Mouse (Mus musculus): ENCODE measurements at regions not wholly inside any gene's neighbourhood (a gene's known extent, or its start where the extent isn't known, plus 50 kb on each side); places are given as distances from the start of the nearest gene placed in this dataset.

GRCm38 (mm10) chr5:74813396-74813795 is 110.7 kb upstream of the Lnx1 start:
- WGBS = 34% methylated on average over 3 of the region's 3 CpGs
- H3K9me3 ChIP-seq (ENCODE audit: low read depth, low read length) = no peaks in the 10 kb centered on the region

GRCm38 (mm10) chr5:74811046-74811445 is 108.3 kb upstream of the Lnx1 start:
- no peaks in the 10 kb centered on the region for H3K36me3 ChIP-seq (ENCODE audit: insufficient read depth)
- no peaks in the 10 kb centered on the region for H3K27me3 ChIP-seq (ENCODE audit: insufficient read depth, low read length)
- DNase-seq = no peak
- ATAC-seq (ENCODE audit: insufficient read depth) = no peak
- H3K9ac ChIP-seq = no peak overlapping the region
- no peak for TF ChIP-seq CTCF (IDR thresholded peaks at IDR 0.05; ENCODE audit: low read depth)
- H3K27ac ChIP-seq (ENCODE audit: low read depth) = no peak overlapping the region
- H3K4me3 ChIP-seq (ENCODE audit: low read depth, low read length) = no peak overlapping the region
- no peaks in the 10 kb centered on the region for H3K4me1 ChIP-seq (ENCODE audit: insufficient read depth)
- no peak overlapping the region for H3K4me2 ChIP-seq
- 65% methylated on average over 7 of the region's 7 CpGs for WGBS
- H3K9me3 ChIP-seq (ENCODE audit: low read depth, low read length) = no peaks in the 10 kb centered on the region

More at GRCm38 (mm10) chr5:74813396-74813795, 110.7 kb upstream of the Lnx1 start:
- H3K27me3 ChIP-seq (ENCODE audit: insufficient read depth, low read length) = no peaks in the 10 kb centered on the region
- H3K4me3 ChIP-seq (ENCODE audit: low read depth, low read length) = no peak overlapping the region
- no peak overlapping the region for H3K27ac ChIP-seq (ENCODE audit: low read depth)
- H3K36me3 ChIP-seq (ENCODE audit: insufficient read depth) = no peaks in the 10 kb centered on the region
- DNase-seq (no peak), ATAC-seq (ENCODE audit: insufficient read depth) (no peak)
- TF ChIP-seq CTCF (IDR thresholded peaks at IDR 0.05; ENCODE audit: low read depth) = no peak
- no peak overlapping the region for H3K9ac ChIP-seq
- no peak overlapping the region for H3K4me2 ChIP-seq
- peaks cover 4% of the 10 kb centered on the region; the same call in 1 of the 2 replicates for H3K4me1 ChIP-seq (ENCODE audit: insufficient read depth)

GRCm38 (mm10) chr5:74807581-74808221 is 105.0 kb upstream of the Lnx1 start:
- Histone ChIP-seq H3K9me3 (ENCODE audit: low read depth, low read length) (no peaks in the 10 kb centered on the region), H3K4me2 (no peak overlapping the region), H3K27ac (ENCODE audit: low read depth) (no peak overlapping the region), H3K27me3 (ENCODE audit: insufficient read depth, low read length) (no peaks in the 10 kb centered on the region), H3K9ac (no peak overlapping the region), H3K4me3 (ENCODE audit: low read depth, low read length) (no peak overlapping the region), H3K4me1 (ENCODE audit: insufficient read depth) (no peaks in the 10 kb centered on the region), H3K36me3 (ENCODE audit: insufficient read depth) (no peaks in the 10 kb centered on the region)
- no peak for ATAC-seq (ENCODE audit: insufficient read depth)
- 53% methylated on average over 5 of the region's 5 CpGs for WGBS
- TF ChIP-seq CTCF (IDR thresholded peaks at IDR 0.05; ENCODE audit: low read depth) = no peak
- DNase-seq = no peak

- H3K4me1 ChIP-seq (ENCODE audit: insufficient read depth) = no peaks in the 10 kb centered on the region
- DNase-seq (no peak), ATAC-seq (ENCODE audit: insufficient read depth) (no peak)
- H3K9ac ChIP-seq = no peak overlapping the region
- peaks cover 4% of the 10 kb centered on the region; the same call in 1 of the 2 replicates for H3K27me3 ChIP-seq (ENCODE audit: insufficient read depth, low read length)
- H3K9me3 ChIP-seq (ENCODE audit: low read depth, low read length) = no peaks in the 10 kb centered on the region
- H3K27ac ChIP-seq (ENCODE audit: low read depth) = no peak overlapping the region
- no peak for TF ChIP-seq CTCF (IDR thresholded peaks at IDR 0.05; ENCODE audit: low read depth)
- WGBS = 60% methylated on average over 10 of the region's 10 CpGs
- no peaks in the 10 kb centered on the region for H3K36me3 ChIP-seq (ENCODE audit: insufficient read depth)
- no peak overlapping the region for H3K4me2 ChIP-seq
- no peak overlapping the region for H3K4me3 ChIP-seq (ENCODE audit: low read depth, low read length)
Observed at GRCm38 (mm10) chr5:74801946-74802345, 99.2 kb upstream of the Lnx1 start.

GRCm38 (mm10) chr5:74800351-74800750 is 97.6 kb upstream of the Lnx1 start:
- H3K27me3 ChIP-seq (ENCODE audit: insufficient read depth, low read length) = peaks cover 4% of the 10 kb centered on the region; the same call in 1 of the 2 replicates
- no peaks in the 10 kb centered on the region for H3K36me3 ChIP-seq (ENCODE audit: insufficient read depth)
- no peaks in the 10 kb centered on the region for H3K4me1 ChIP-seq (ENCODE audit: insufficient read depth)
- no peak overlapping the region for H3K27ac ChIP-seq (ENCODE audit: low read depth)
- DNase-seq (no peak), ATAC-seq (ENCODE audit: insufficient read depth) (no peak)
- WGBS = 71% methylated on average over 9 of the region's 9 CpGs
- TF ChIP-seq CTCF (IDR thresholded peaks at IDR 0.05; ENCODE audit: low read depth) = no peak
- no peak overlapping the region for H3K9ac ChIP-seq
- no peak overlapping the region for H3K4me2 ChIP-seq
- H3K9me3 ChIP-seq (ENCODE audit: low read depth, low read length) = no peaks in the 10 kb centered on the region
- H3K4me3 ChIP-seq (ENCODE audit: low read depth, low read length) = no peak overlapping the region

- peak; percentile 89 for DNase-seq
- H3K27ac ChIP-seq (ENCODE audit: low read depth) = no peak overlapping the region
- peak; percentile 81 for TF ChIP-seq CTCF (IDR thresholded peaks at IDR 0.05; ENCODE audit: low read depth)
- H3K27me3 ChIP-seq (ENCODE audit: insufficient read depth, low read length) = peaks cover 4% of the 10 kb centered on the region; the same call in 1 of the 2 replicates
- no peak overlapping the region for H3K4me3 ChIP-seq (ENCODE audit: low read depth, low read length)
- H3K4me2 ChIP-seq = no peak overlapping the region
- H3K9me3 ChIP-seq (ENCODE audit: low read depth, low read length) = no peaks in the 10 kb centered on the region
- H3K4me1 ChIP-seq (ENCODE audit: insufficient read depth) = peaks cover 10% of the 10 kb centered on the region
- ATAC-seq (ENCODE audit: insufficient read depth) = no peak
- H3K36me3 ChIP-seq (ENCODE audit: insufficient read depth) = no peaks in the 10 kb centered on the region
- 41% methylated on average over 8 of the region's 8 CpGs for WGBS
- no peak overlapping the region for H3K9ac ChIP-seq
Observed at GRCm38 (mm10) chr5:74796421-74797067, 93.8 kb upstream of the Lnx1 start.

- no peaks in the 10 kb centered on the region for H3K36me3 ChIP-seq (ENCODE audit: insufficient read depth)
- WGBS = 82% methylated on average over 4 of the region's 4 CpGs
- H3K27me3 ChIP-seq (ENCODE audit: insufficient read depth, low read length) = peaks cover 4% of the 10 kb centered on the region; the same call in 1 of the 2 replicates
- H3K4me2 ChIP-seq = no peak overlapping the region
- no peak overlapping the region for H3K9ac ChIP-seq
- no peak for TF ChIP-seq CTCF (IDR thresholded peaks at IDR 0.05; ENCODE audit: low read depth)
- no peak overlapping the region for H3K4me3 ChIP-seq (ENCODE audit: low read depth, low read length)
- peaks cover 10% of the 10 kb centered on the region for H3K4me1 ChIP-seq (ENCODE audit: insufficient read depth)
- no peak for DNase-seq
- ATAC-seq (ENCODE audit: insufficient read depth) = no peak
- H3K27ac ChIP-seq (ENCODE audit: low read depth) = no peak overlapping the region
- no peaks in the 10 kb centered on the region for H3K9me3 ChIP-seq (ENCODE audit: low read depth, low read length)
Observed at GRCm38 (mm10) chr5:74794726-74795125, 92.0 kb upstream of the Lnx1 start.

All from lung, embryonic 14.5 days (tissue).